Mouse (Mus musculus): ENCODE measurements at regions not wholly inside any gene's neighbourhood (a gene's known extent, or its start where the extent isn't known, plus 50 kb on each side); places are given as distances from the start of the nearest gene placed in this dataset.

GRCm38 (mm10) chr14:71211359-71211978, 611.8 kb upstream of the Fam160b2 start:
- no peak for ATAC-seq (ENCODE audit: low FRiP score)

GRCm38 (mm10) chr14:71203459-71203858, 603.8 kb upstream of the Fam160b2 start:
- no peak for DNase-seq (ENCODE audit: low spot score)
- no peak for ATAC-seq (ENCODE audit: low FRiP score)
- Histone ChIP-seq H3K27me3 (ENCODE audit: control insufficient read depth, insufficient read depth, low read length) (no peaks in the 10 kb centered on the region), H3K9me3 (ENCODE audit: control insufficient read depth, low read length) (no peaks in the 10 kb centered on the region), H3K27ac (no peak overlapping the region), H3K4me2 (replicated peaks) (no peak overlapping the region), H3K36me3 (replicated peaks; ENCODE audit: control insufficient read depth, insufficient read depth) (no peaks in the 10 kb centered on the region), H3K4me1 (replicated peaks; ENCODE audit: control insufficient read depth, insufficient read depth, low read length) (no peaks in the 10 kb centered on the region), H3K9ac (no peak overlapping the region), H3K4me3 (replicated peaks; ENCODE audit: low read length) (no peak overlapping the region)
- 75% methylated on average over 6 of the region's 6 CpGs for WGBS

More at GRCm38 (mm10) chr14:71211359-71211978, 611.8 kb upstream of the Fam160b2 start:
- H3K4me2 ChIP-seq (replicated peaks) = no peak overlapping the region
- H3K4me3 ChIP-seq (replicated peaks; ENCODE audit: low read length) = no peak overlapping the region
- no peak overlapping the region for H3K9ac ChIP-seq
- H3K9me3 ChIP-seq (ENCODE audit: control insufficient read depth, low read length) = no peaks in the 10 kb centered on the region
- H3K4me1 ChIP-seq (replicated peaks; ENCODE audit: control insufficient read depth, insufficient read depth, low read length) = no peaks in the 10 kb centered on the region
- H3K27me3 ChIP-seq (ENCODE audit: control insufficient read depth, insufficient read depth, low read length) = no peaks in the 10 kb centered on the region
- 93% methylated on average over 3 of the region's 3 CpGs for WGBS
- no peak overlapping the region for H3K27ac ChIP-seq
- DNase-seq (ENCODE audit: low spot score) = no peak
- no peaks in the 10 kb centered on the region for H3K36me3 ChIP-seq (replicated peaks; ENCODE audit: control insufficient read depth, insufficient read depth)

- Histone ChIP-seq H3K4me1 (replicated peaks; ENCODE audit: control insufficient read depth, insufficient read depth, low read length) (no peaks in the 10 kb centered on the region), H3K4me2 (replicated peaks) (no peak overlapping the region), H3K27me3 (ENCODE audit: control insufficient read depth, insufficient read depth, low read length) (no peaks in the 10 kb centered on the region), H3K4me3 (replicated peaks; ENCODE audit: low read length) (no peak overlapping the region), H3K27ac (no peak overlapping the region), H3K36me3 (replicated peaks; ENCODE audit: control insufficient read depth, insufficient read depth) (no peaks in the 10 kb centered on the region), H3K9ac (no peak overlapping the region), H3K9me3 (ENCODE audit: control insufficient read depth, low read length) (no peaks in the 10 kb centered on the region)
- DNase-seq (ENCODE audit: low spot score) (no peak), ATAC-seq (ENCODE audit: low FRiP score) (no peak)
- WGBS = 100% methylated on average over 1 of the region's 1 CpGs
Observed at GRCm38 (mm10) chr14:71200917-71201316, 601.3 kb upstream of the Fam160b2 start.

- DNase-seq (ENCODE audit: low spot score) = no peak
- 68% methylated on average over 9 of the region's 9 CpGs for WGBS
- H3K9me3 ChIP-seq (ENCODE audit: control insufficient read depth, low read length) = no peaks in the 10 kb centered on the region
- H3K4me1 ChIP-seq (replicated peaks; ENCODE audit: control insufficient read depth, insufficient read depth, low read length) = no peaks in the 10 kb centered on the region
- no peak overlapping the region for H3K4me2 ChIP-seq (replicated peaks)
- no peak overlapping the region for H3K9ac ChIP-seq
- H3K36me3 ChIP-seq (replicated peaks; ENCODE audit: control insufficient read depth, insufficient read depth) = no peaks in the 10 kb centered on the region
- H3K27ac ChIP-seq = no peak overlapping the region
- H3K4me3 ChIP-seq (replicated peaks; ENCODE audit: low read length) = no peak overlapping the region
- no peak for ATAC-seq (ENCODE audit: low FRiP score)
- no peaks in the 10 kb centered on the region for H3K27me3 ChIP-seq (ENCODE audit: control insufficient read depth, insufficient read depth, low read length)
Observed at GRCm38 (mm10) chr14:71199178-71199879, 599.7 kb upstream of the Fam160b2 start.

- no peaks in the 10 kb centered on the region for H3K4me1 ChIP-seq (replicated peaks; ENCODE audit: control insufficient read depth, insufficient read depth, low read length)
- no peak overlapping the region for H3K27ac ChIP-seq
- H3K27me3 ChIP-seq (ENCODE audit: control insufficient read depth, insufficient read depth, low read length) = no peaks in the 10 kb centered on the region
- ATAC-seq (ENCODE audit: low FRiP score) (no peak), DNase-seq (ENCODE audit: low spot score) (no peak)
- H3K9me3 ChIP-seq (ENCODE audit: control insufficient read depth, low read length) = no peaks in the 10 kb centered on the region
- no peak overlapping the region for H3K4me2 ChIP-seq (replicated peaks)
- no peak overlapping the region for H3K4me3 ChIP-seq (replicated peaks; ENCODE audit: low read length)
- WGBS = 84% methylated on average over 2 of the region's 2 CpGs
- no peak overlapping the region for H3K9ac ChIP-seq
- H3K36me3 ChIP-seq (replicated peaks; ENCODE audit: control insufficient read depth, insufficient read depth) = no peaks in the 10 kb centered on the region
Observed at GRCm38 (mm10) chr14:71194219-71194618, 594.6 kb upstream of the Fam160b2 start.

- Histone ChIP-seq H3K9me3 (ENCODE audit: control insufficient read depth, low read length) (no peaks in the 10 kb centered on the region), H3K4me2 (replicated peaks) (no peak overlapping the region), H3K27me3 (ENCODE audit: control insufficient read depth, insufficient read depth, low read length) (no peaks in the 10 kb centered on the region), H3K27ac (no peak overlapping the region), H3K4me1 (replicated peaks; ENCODE audit: control insufficient read depth, insufficient read depth, low read length) (no peaks in the 10 kb centered on the region), H3K36me3 (replicated peaks; ENCODE audit: control insufficient read depth, insufficient read depth) (no peaks in the 10 kb centered on the region), H3K9ac (no peak overlapping the region), H3K4me3 (replicated peaks; ENCODE audit: low read length) (no peak overlapping the region)
- ATAC-seq (ENCODE audit: low FRiP score) (no peak), DNase-seq (ENCODE audit: low spot score) (no peak)
- WGBS = 87% methylated on average over 5 of the region's 5 CpGs
Observed at GRCm38 (mm10) chr14:71192486-71192885, 592.9 kb upstream of the Fam160b2 start.

GRCm38 (mm10) chr14:71189360-71189759, 589.7 kb upstream of the Fam160b2 start:
- no peaks in the 10 kb centered on the region for H3K36me3 ChIP-seq (replicated peaks; ENCODE audit: control insufficient read depth, insufficient read depth)
- H3K27me3 ChIP-seq (ENCODE audit: control insufficient read depth, insufficient read depth, low read length) = no peaks in the 10 kb centered on the region
- H3K4me3 ChIP-seq (replicated peaks; ENCODE audit: low read length) = no peak overlapping the region
- H3K4me1 ChIP-seq (replicated peaks; ENCODE audit: control insufficient read depth, insufficient read depth, low read length) = no peaks in the 10 kb centered on the region
- WGBS = 87% methylated on average over 2 of the region's 2 CpGs
- no peaks in the 10 kb centered on the region for H3K9me3 ChIP-seq (ENCODE audit: control insufficient read depth, low read length)
- no peak overlapping the region for H3K9ac ChIP-seq
- no peak overlapping the region for H3K4me2 ChIP-seq (replicated peaks)
- ATAC-seq (ENCODE audit: low FRiP score) = no peak
- DNase-seq (ENCODE audit: low spot score) = no peak
- no peak overlapping the region for H3K27ac ChIP-seq

- 86% methylated on average over 6 of the region's 6 CpGs for WGBS
- Histone ChIP-seq H3K4me2 (replicated peaks) (no peak overlapping the region), H3K36me3 (replicated peaks; ENCODE audit: control insufficient read depth, insufficient read depth) (no peaks in the 10 kb centered on the region), H3K27me3 (ENCODE audit: control insufficient read depth, insufficient read depth, low read length) (no peaks in the 10 kb centered on the region), H3K4me1 (replicated peaks; ENCODE audit: control insufficient read depth, insufficient read depth, low read length) (no peaks in the 10 kb centered on the region), H3K4me3 (replicated peaks; ENCODE audit: low read length) (no peak overlapping the region), H3K27ac (no peak overlapping the region), H3K9me3 (ENCODE audit: control insufficient read depth, low read length) (no peaks in the 10 kb centered on the region), H3K9ac (no peak overlapping the region)
- ATAC-seq (ENCODE audit: low FRiP score) (no peak), DNase-seq (ENCODE audit: low spot score) (no peak)
Observed at GRCm38 (mm10) chr14:71177341-71177740, 577.7 kb upstream of the Fam160b2 start.

GRCm38 (mm10) chr14:71174175-71174574, 574.5 kb upstream of the Fam160b2 start:
- Histone ChIP-seq H3K9ac (no peak overlapping the region), H3K9me3 (ENCODE audit: control insufficient read depth, low read length) (no peaks in the 10 kb centered on the region), H3K36me3 (replicated peaks; ENCODE audit: control insufficient read depth, insufficient read depth) (no peaks in the 10 kb centered on the region), H3K4me1 (replicated peaks; ENCODE audit: control insufficient read depth, insufficient read depth, low read length) (no peaks in the 10 kb centered on the region), H3K27me3 (ENCODE audit: control insufficient read depth, insufficient read depth, low read length) (no peaks in the 10 kb centered on the region), H3K4me2 (replicated peaks) (no peak overlapping the region), H3K4me3 (replicated peaks; ENCODE audit: low read length) (no peak overlapping the region), H3K27ac (no peak overlapping the region)
- DNase-seq (ENCODE audit: low spot score) = no peak
- ATAC-seq (ENCODE audit: low FRiP score) = no peak
- WGBS = 75% methylated on average over 2 of the region's 2 CpGs

Measured in hindbrain, embryonic 14.5 days (tissue).